Mouse (Mus musculus): ENCODE data around the gene Npas2. TPM values are rescaled to one million over a fixed set of nuclear protein-coding genes. Genes with fewer than 3 reads are reported as not detected.

Npas2 gene
- total and polyA plus RNA-seq, 3 experiments: not detected

DNA sequence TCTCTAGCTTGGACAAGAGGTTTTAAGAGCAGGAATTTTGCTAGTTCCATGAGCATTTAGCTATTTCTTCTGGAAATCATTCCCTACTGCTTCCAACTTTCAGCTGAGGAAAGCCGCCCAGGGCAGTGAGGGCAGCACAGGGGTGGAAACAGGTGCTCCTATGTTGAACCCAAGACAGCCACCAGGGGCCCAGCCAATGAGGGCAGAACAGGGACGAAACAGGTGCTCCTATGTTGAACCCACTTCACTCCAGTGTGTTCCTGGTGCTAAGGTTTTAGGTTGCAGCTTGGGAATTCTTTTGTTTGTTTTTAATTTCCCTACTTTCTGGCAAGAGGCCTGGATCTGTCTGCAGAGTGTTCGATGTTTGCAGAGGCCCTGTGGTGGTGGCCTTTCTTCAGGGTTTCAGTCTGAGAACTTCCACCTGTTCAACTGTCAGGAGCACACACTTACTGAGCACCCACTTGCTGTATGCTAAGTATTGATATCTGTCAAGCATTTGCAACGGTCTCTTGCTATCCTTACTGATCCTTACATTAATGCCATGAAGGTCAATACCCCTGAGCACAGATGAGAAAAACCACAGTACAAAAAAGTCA is 109.6 kb downstream of the Npas2 start:
- TF ChIP-seq EP300 (IDR thresholded peaks at IDR 0.05; ENCODE audit: low read depth in 1 of 2, low read length in 2 of 2) (no peak), POLR2AphosphoS5 (IDR thresholded peaks at IDR 0.05; ENCODE audit: borderline replicate concordance, low read depth, low read length) (no peak), SIN3A (IDR thresholded peaks at IDR 0.05; ENCODE audit: low read length) (no peak), TBP (IDR thresholded peaks at IDR 0.05; ENCODE audit: low read depth, low read length) (no peak), ZNF384 (IDR thresholded peaks at IDR 0.05; ENCODE audit: low read depth, low read length) (no peak), MYB (IDR thresholded peaks at IDR 0.05; ENCODE audit: low read depth, low read length) (no peak), HCFC1 (IDR thresholded peaks at IDR 0.05; ENCODE audit: low read depth, low read length) (no peak), GATA1 (IDR thresholded peaks at IDR 0.05; ENCODE audit: low read depth, low read length) (no peak), ZKSCAN1 (IDR thresholded peaks at IDR 0.05; ENCODE audit: low read depth, low read length) (no peak), UBTF (IDR thresholded peaks at IDR 0.05; ENCODE audit: borderline replicate concordance, insufficient read depth, low read depth, low read length) (no peak), MAFK (IDR thresholded peaks at IDR 0.05; ENCODE audit: borderline replicate concordance, low read depth, low read length) (no peak), TCF12 (IDR thresholded peaks at IDR 0.05; ENCODE audit: low read depth, low read length) (no peak), JUND (IDR thresholded peaks at IDR 0.05; ENCODE audit: low read depth, low read length) (no peak), MEF2A (IDR thresholded peaks at IDR 0.05; ENCODE audit: extremely low read depth, insufficient replicate concordance, low read depth, low read length, poor library complexity, severe bottlenecking) (no peak), NELFE (IDR thresholded peaks at IDR 0.05; ENCODE audit: low read depth, low read length) (no peak), NRF1 (IDR thresholded peaks at IDR 0.05; ENCODE audit: insufficient read depth, low read depth, low read length, poor library complexity, severe bottlenecking) (no peak), MAX (IDR thresholded peaks at IDR 0.05; ENCODE audit: low read length) (no peak), BHLHE40 (IDR thresholded peaks at IDR 0.05; ENCODE audit: borderline replicate concordance, low read depth, low read length) (no peak), RAD21 (IDR thresholded peaks at IDR 0.05; ENCODE audit: low read depth, low read length) (no peak), E2F4 (IDR thresholded peaks at IDR 0.05; ENCODE audit: borderline replicate concordance, low read depth, low read length) (no peak)
- no peaks in the 10 kb centered on the region for H3K4me1 ChIP-seq (ENCODE audit: control insufficient read depth in 1 of 2, insufficient read depth in 2 of 2, low read length in 2 of 2)
- H3K79me2 ChIP-seq (ENCODE audit: control insufficient read depth, insufficient read depth, low read length, poor library complexity): no peaks in the 10 kb centered on the region
- no peak overlapping the region for H3K9ac ChIP-seq (ENCODE audit: control insufficient read depth, low read depth, low read length, poor library complexity, severe bottlenecking)
- H3K36me3 ChIP-seq (ENCODE audit: control insufficient read depth in 1 of 2, insufficient read depth in 2 of 2, low read length in 2 of 2): no peaks in the 10 kb centered on the region
- H3K4me3 ChIP-seq (ENCODE audit: control insufficient read depth in 1 of 2, insufficient read depth in 1 of 2, low read depth in 2 of 2, low read length in 2 of 2): no peak overlapping the region
- no peak for DNase-seq (ENCODE audit: low read depth, low spot score)
- no peaks in the 10 kb centered on the region; a peak in 1 of 4 replicates for H3K27me3 ChIP-seq (ENCODE audit: control insufficient read depth in 1 of 2, insufficient read depth in 2 of 2, low read length in 2 of 2)
- no peak overlapping the region for H3K27ac ChIP-seq (ENCODE audit: control insufficient read depth, low read depth, low read length)
- H3K9me3 ChIP-seq (replicated peaks; ENCODE audit: insufficient read depth, low read length): no peaks in the 10 kb centered on the region

DNA sequence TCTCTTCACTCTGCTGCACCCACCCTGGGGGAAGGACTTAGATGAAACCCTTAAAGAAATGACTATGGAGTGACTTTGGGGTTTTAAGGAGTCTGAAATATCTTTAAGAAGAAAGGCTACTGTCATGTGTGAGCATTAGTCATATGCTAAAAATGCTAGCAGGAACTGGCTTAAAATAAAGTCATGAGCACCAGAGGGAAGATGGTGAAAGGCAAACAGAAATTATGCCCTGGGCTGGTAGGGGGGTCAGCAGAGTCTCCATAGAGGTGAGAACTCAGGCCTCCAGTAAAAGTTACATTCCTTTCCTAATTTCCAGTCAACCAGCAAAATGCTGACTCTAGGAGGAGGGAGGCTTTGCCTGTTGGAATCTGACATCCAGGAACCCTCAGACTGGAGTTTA is 113.8 kb downstream of the Npas2 start:
- Histone ChIP-seq H3K36me3 (ENCODE audit: control insufficient read depth in 1 of 2, insufficient read depth in 2 of 2, low read length in 2 of 2) (no peaks in the 10 kb centered on the region), H3K27ac (ENCODE audit: control insufficient read depth, low read depth, low read length) (no peak overlapping the region), H3K4me3 (ENCODE audit: control insufficient read depth in 1 of 2, insufficient read depth in 1 of 2, low read depth in 2 of 2, low read length in 2 of 2) (no peak overlapping the region), H3K9ac (ENCODE audit: control insufficient read depth, low read depth, low read length, poor library complexity, severe bottlenecking) (no peak overlapping the region), H3K79me2 (ENCODE audit: control insufficient read depth, insufficient read depth, low read length, poor library complexity) (no peaks in the 10 kb centered on the region), H3K9me3 (replicated peaks; ENCODE audit: insufficient read depth, low read length) (no peaks in the 10 kb centered on the region), H3K4me1 (ENCODE audit: control insufficient read depth in 1 of 2, insufficient read depth in 2 of 2, low read length in 2 of 2) (no peaks in the 10 kb centered on the region), H3K27me3 (ENCODE audit: control insufficient read depth in 1 of 2, insufficient read depth in 2 of 2, low read length in 2 of 2) (peaks cover 0 to 2% of the 10 kb centered on the region in 2 experiments; a peak in 2 of 4 replicates)
- no peak for TF ChIP-seq POLR2AphosphoS2 (IDR thresholded peaks at IDR 0.05; ENCODE audit: low read length)
- no peak for TF ChIP-seq MAFK (IDR thresholded peaks at IDR 0.05; ENCODE audit: borderline replicate concordance, low read depth, low read length)
- no peak for TF ChIP-seq ZC3H11A (IDR thresholded peaks at IDR 0.05; ENCODE audit: low read depth, low read length)
- TF ChIP-seq NRF1 (IDR thresholded peaks at IDR 0.05; ENCODE audit: insufficient read depth, low read depth, low read length, poor library complexity, severe bottlenecking): no peak
- TF ChIP-seq SIN3A (IDR thresholded peaks at IDR 0.05; ENCODE audit: low read length): no peak
- no peak for DNase-seq (ENCODE audit: low read depth, low spot score)

Measured in MEL (cell line).